In genomic region chr14:17012931-17013330, GRCm38 (mm10) we compare ENCODE assay signal across 22 mouse cellular contexts.
DNase-seq lines count a peak whose midpoint lies in the region; ATAC-seq and TF ChIP-seq lines count a peak whose summit lies in the region.
"Had no signal": no experiment of that assay in that cellular context is flagged by ENCODE, and none has a peak within 500 bp of the region (broad histone marks: within the 10 kb centered on the region; RNA-seq: fewer than 3 reads in every experiment).

No protein-coding gene starts in this region.

- H3K36me3 ChIP-seq in midbrain, embryonic 14.5 days (ENCODE audit: control insufficient read depth, insufficient read depth, low read length): no peaks in the 10 kb centered on the region
- H3K36me3 ChIP-seq in midbrain, postnatal 0 days (ENCODE audit: insufficient read depth, low read length): no peaks in the 10 kb centered on the region
- H3K36me3 ChIP-seq in midbrain, embryonic 16.5 days (ENCODE audit: control insufficient read depth, insufficient read depth, low read length): no peaks in the 10 kb centered on the region
- no peaks in the 10 kb centered on the region for H3K36me3 ChIP-seq in hindbrain, postnatal 0 days (ENCODE audit: insufficient read depth, low read length)
- H3K36me3 ChIP-seq: forebrain, embryonic 10.5 days; heart, embryonic 10.5 days had no signal

- H3K27ac ChIP-seq in midbrain, embryonic 14.5 days (replicated peaks; ENCODE audit: low read depth, low read length): no peak overlapping the region
- H3K27ac ChIP-seq in midbrain, postnatal 0 days (ENCODE audit: low read depth, low read length): no peak overlapping the region
- no peak overlapping the region for H3K27ac ChIP-seq in midbrain, embryonic 16.5 days (ENCODE audit: low read length)
- no peak overlapping the region for H3K27ac ChIP-seq in hindbrain, postnatal 0 days
- H3K27ac ChIP-seq: forebrain, embryonic 10.5 days; forebrain, embryonic 13.5 days; heart, adult 2 months; heart, embryonic 10.5 days; hindbrain, embryonic 14.5 days had no signal

- peak; percentile 9 for DNase-seq in midbrain, embryonic 14.5 days
- no peak for DNase-seq in midbrain, postnatal 0 days (ENCODE audit: low spot score)
- no peak for DNase-seq in heart, postnatal 4 days
- DNase-seq in cerebellum, postnatal 14 days: no peak
- DNase-seq in hindbrain, postnatal 0 days (ENCODE audit: low spot score): no peak
- DNase-seq: adrenal gland, postnatal 10 days; adrenal gland, postnatal 36 days; cerebellum, adult 11 months; cerebellum, adult 2 months; cerebellum, adult 9-11 months; cerebellum, postnatal 36 days; gastrocnemius, postnatal 10 days; gastrocnemius, postnatal 36 days; heart, adult 2 months had no signal

- peak; percentile 55; the same call in 1 of the 2 replicates for ATAC-seq in midbrain, embryonic 14.5 days (ENCODE audit: low FRiP score, low TSS enrichment)
- no peak for ATAC-seq in midbrain, postnatal 0 days (ENCODE audit: low FRiP score)
- peak; percentile 50; the same call in 1 of the 2 replicates for ATAC-seq in common myeloid progenitor, adult 5-6 weeks (replicated peaks; ENCODE audit: low read depth, poor library complexity, severe bottlenecking)
- ATAC-seq in midbrain, embryonic 16.5 days: peak; percentile 68; the same call in 1 of the 2 replicates
- ATAC-seq in hindbrain, postnatal 0 days: no peak
- ATAC-seq: CD4-positive, CD25-positive, alpha-beta regulatory T cell, adult 4 months; forebrain, embryonic 13.5 days; forebrain, embryonic 16.5 days had no signal

- H3K4me2 ChIP-seq in midbrain, embryonic 14.5 days (ENCODE audit: low read length): no peak overlapping the region
- no peak overlapping the region for H3K4me2 ChIP-seq in midbrain, postnatal 0 days (ENCODE audit: low read depth, low read length, poor library complexity, severe bottlenecking)
- no peak overlapping the region for H3K4me2 ChIP-seq in midbrain, embryonic 16.5 days (ENCODE audit: low read length)
- no peak overlapping the region for H3K4me2 ChIP-seq in hindbrain, postnatal 0 days (ENCODE audit: low read depth, low read length)
- H3K4me2 ChIP-seq: forebrain, embryonic 13.5 days; hindbrain, embryonic 14.5 days had no signal

- no peak for TF ChIP-seq CTCF in midbrain, postnatal 0 days (IDR thresholded peaks at IDR 0.05)
- TF ChIP-seq CTCF in hindbrain, postnatal 0 days (IDR thresholded peaks at IDR 0.05; ENCODE audit: low read depth): no peak

- H3K27me3 ChIP-seq in midbrain, embryonic 14.5 days (ENCODE audit: control insufficient read depth, insufficient read depth, low read length): no peaks in the 10 kb centered on the region
- no peaks in the 10 kb centered on the region for H3K27me3 ChIP-seq in midbrain, postnatal 0 days (ENCODE audit: insufficient read depth, low read length)
- no peaks in the 10 kb centered on the region for H3K27me3 ChIP-seq in midbrain, embryonic 16.5 days (ENCODE audit: control insufficient read depth, insufficient read depth, low read depth, low read length)
- no peaks in the 10 kb centered on the region for H3K27me3 ChIP-seq in hindbrain, postnatal 0 days (ENCODE audit: insufficient read depth, low read length)
- H3K27me3 ChIP-seq: forebrain, embryonic 13.5 days had no signal

- no peaks in the 10 kb centered on the region for H3K9me3 ChIP-seq in midbrain, embryonic 14.5 days (ENCODE audit: control insufficient read depth, low read length)
- H3K9me3 ChIP-seq in midbrain, postnatal 0 days (ENCODE audit: low read length): no peaks in the 10 kb centered on the region
- no peaks in the 10 kb centered on the region for H3K9me3 ChIP-seq in midbrain, embryonic 16.5 days (replicated peaks; ENCODE audit: control insufficient read depth, low read length, poor library complexity, severe bottlenecking)
- no peaks in the 10 kb centered on the region for H3K9me3 ChIP-seq in hindbrain, postnatal 0 days (ENCODE audit: low read length)
- H3K9me3 ChIP-seq: forebrain, embryonic 10.5 days; forebrain, embryonic 13.5 days; heart, embryonic 10.5 days had no signal

- H3K4me3 ChIP-seq in midbrain, embryonic 14.5 days (replicated peaks; ENCODE audit: low read depth, low read length): no peak overlapping the region
- no peak overlapping the region for H3K4me3 ChIP-seq in midbrain, postnatal 0 days (ENCODE audit: low read depth, low read length)
- no peak overlapping the region for H3K4me3 ChIP-seq in midbrain, embryonic 16.5 days (ENCODE audit: low read depth, low read length)
- no peak overlapping the region for H3K4me3 ChIP-seq in hindbrain, postnatal 0 days (ENCODE audit: low read length)
- H3K4me3 ChIP-seq: forebrain, embryonic 10.5 days; forebrain, embryonic 13.5 days; heart, adult 2 months; heart, embryonic 10.5 days had no signal

- WGBS in midbrain, embryonic 14.5 days: 63% methylated on average over 1 of the region's 1 CpGs
- WGBS in midbrain, postnatal 0 days: 90% methylated on average over 1 of the region's 1 CpGs
- 71% methylated on average over 1 of the region's 1 CpGs for WGBS in midbrain, embryonic 16.5 days
- WGBS in hindbrain, postnatal 0 days: 93% methylated on average over 1 of the region's 1 CpGs

- H3K4me1 ChIP-seq in midbrain, embryonic 14.5 days (ENCODE audit: control insufficient read depth, insufficient read depth, low read length): no peaks in the 10 kb centered on the region
- H3K4me1 ChIP-seq in midbrain, postnatal 0 days (ENCODE audit: insufficient read depth, low read length): no peaks in the 10 kb centered on the region
- no peaks in the 10 kb centered on the region for H3K4me1 ChIP-seq in midbrain, embryonic 16.5 days (ENCODE audit: control insufficient read depth, insufficient read depth, low read length)
- H3K4me1 ChIP-seq in hindbrain, postnatal 0 days (ENCODE audit: insufficient read depth, low read length): no peaks in the 10 kb centered on the region
- H3K4me1 ChIP-seq: forebrain, embryonic 10.5 days; forebrain, embryonic 13.5 days; heart, embryonic 10.5 days had no signal

- no peak overlapping the region for H3K9ac ChIP-seq in midbrain, embryonic 14.5 days (replicated peaks; ENCODE audit: low read length)
- no peak overlapping the region for H3K9ac ChIP-seq in midbrain, postnatal 0 days (replicated peaks; ENCODE audit: low read length, poor library complexity, severe bottlenecking)
- no peak overlapping the region for H3K9ac ChIP-seq in midbrain, embryonic 16.5 days (ENCODE audit: low read depth, low read length)
- no peak overlapping the region for H3K9ac ChIP-seq in hindbrain, postnatal 0 days (replicated peaks; ENCODE audit: low read length)
- H3K9ac ChIP-seq: forebrain, embryonic 13.5 days; hindbrain, embryonic 14.5 days had no signal

Comparison
In these comparisons a context has a peak if more than half of its experiments do, and no peak if none do; other contexts are left out.
1. ATAC-seq: peak in midbrain, embryonic 14.5 days (single experiment), common myeloid progenitor, adult 5-6 weeks (single experiment) and midbrain, embryonic 16.5 days (single experiment); none in midbrain, postnatal 0 days (single experiment) and hindbrain, postnatal 0 days (single experiment).